Mouse (Mus musculus) heart, postnatal 25 days (tissue): Measurements from ENCODE around the gene Dennd1a. TPM values are rescaled to one million over a fixed set of nuclear protein-coding genes. Genes with fewer than 3 reads are reported as not detected.

Experiments used
- DNase-seq: peaks from one replicate; pipeline ENCODE4 v3.0.0; 2022; ENCODE audit warnings: low spot score
- intact Hi-C: fragments of 180-260 bp; cut with DNase I; formaldehyde crosslinking; loops from one replicate; pipeline ENCODE4 v1.15.1; 2025
- total RNA-seq, 2 experiments: library from RNA; stranded (reverse); gene quantifications; 2 replicates each; pipeline ENCODE4 v1.2.3; 2021

Dennd1a gene
- total RNA-seq, 2 experiments from 2014 or later, result 23.8 to 24.9 TPM

DNA sequence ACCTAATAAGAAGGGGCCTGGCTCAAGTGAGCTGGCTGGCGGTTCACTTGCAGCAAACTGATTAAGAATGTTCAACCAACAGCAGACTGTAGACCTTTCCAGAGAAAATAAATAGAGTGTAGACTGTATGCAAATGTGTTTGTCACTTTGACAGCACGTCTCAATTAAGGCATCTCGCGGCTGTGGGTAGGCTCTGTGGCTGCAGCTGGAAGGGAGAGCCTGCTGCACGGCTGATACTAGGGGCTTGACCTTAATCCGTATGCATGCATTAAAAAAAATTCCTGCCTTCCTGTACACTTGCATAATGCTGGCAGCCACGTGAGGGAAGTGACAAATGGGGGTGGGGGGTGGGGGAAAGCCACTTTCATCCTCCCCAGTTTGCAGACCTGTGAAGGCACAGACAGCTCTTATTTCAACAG, 445.0 kb downstream of the Dennd1a start:
- intact Hi-C loops, result no loop called here
- no peak for DNase-seq

DNA sequence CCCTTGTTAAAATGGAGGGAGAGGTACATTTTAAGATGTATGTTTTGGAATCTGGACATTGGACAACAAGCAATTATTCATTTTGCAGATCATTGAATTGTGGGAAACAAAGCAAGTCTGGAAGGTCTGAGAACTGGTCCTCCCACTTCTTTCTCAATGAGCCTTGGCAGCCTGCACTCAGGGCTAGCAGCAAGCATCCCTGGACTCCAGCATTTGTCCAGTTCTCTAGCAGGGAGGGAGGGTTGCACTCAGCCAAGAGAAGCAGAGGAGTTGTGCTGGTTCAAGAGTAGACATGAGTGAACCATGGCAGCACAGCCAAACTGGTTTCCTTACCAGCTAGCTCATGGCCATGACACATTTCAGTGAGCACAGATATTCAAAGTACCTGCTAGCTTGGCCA, 447.3 kb downstream of the Dennd1a start:
- intact Hi-C loops, result no loop called here

DNA sequence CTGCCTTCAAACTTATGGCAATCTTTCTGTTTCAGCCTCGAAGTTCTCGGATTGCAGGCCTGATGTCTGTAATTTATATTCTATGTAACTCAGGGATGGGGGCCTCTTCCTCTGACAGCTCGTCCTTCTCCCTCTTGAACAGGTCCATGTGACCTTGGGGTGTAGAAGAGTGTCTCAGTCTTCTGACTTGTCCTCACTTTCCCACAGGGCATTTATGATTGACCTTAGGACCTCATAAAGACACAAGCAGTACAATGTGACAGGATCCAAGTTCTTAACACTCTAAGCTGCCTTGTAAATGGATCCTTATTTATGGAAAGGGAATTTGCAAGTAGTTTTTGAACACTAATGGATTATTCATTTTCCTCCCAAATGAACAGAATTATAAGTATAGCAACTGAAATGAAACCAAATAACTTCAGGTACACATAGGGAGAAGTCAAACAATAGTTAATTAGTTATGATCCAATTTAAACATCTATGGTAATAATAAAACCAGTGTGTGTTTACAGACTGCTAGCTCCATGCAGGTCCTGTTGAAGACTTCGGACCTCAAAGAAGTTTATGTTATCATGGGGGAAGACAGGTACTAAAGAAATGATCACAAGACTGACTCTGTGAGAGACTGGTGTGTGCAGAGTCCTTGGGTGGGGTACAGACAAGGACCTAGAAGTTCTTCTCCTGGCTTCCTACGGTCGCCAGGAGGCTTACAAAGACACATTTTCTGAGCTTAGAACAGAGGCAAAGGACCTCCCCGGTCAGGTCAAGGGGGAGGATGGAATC, 448.8 kb downstream of the Dennd1a start:
- no peak for DNase-seq
- intact Hi-C loops, result no loop called here

More for the DNA sequence above, 447.3 kb downstream of the Dennd1a start:
- no peak for DNase-seq

DNA sequence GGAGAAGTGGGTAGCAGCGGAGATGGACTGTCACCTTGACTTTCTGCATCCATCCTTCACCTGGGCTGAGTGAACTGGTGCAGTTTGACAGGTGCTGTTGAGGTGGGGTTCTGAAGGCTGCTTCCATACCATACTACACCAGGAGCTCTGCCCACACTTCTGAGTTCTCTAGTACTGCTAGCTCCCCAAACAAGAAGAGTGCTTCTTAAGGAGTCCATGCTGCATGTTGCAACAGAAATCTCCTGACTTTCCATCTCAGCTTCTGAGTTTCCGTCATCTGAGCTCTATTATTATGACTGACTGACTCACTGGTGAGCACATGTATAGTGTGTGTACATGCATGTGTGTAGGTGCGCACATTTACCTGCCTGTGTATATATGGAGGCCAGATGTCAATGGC, 449.6 kb downstream of the Dennd1a start:
- intact Hi-C loops, result no loop called here
- no peak for DNase-seq

DNA sequence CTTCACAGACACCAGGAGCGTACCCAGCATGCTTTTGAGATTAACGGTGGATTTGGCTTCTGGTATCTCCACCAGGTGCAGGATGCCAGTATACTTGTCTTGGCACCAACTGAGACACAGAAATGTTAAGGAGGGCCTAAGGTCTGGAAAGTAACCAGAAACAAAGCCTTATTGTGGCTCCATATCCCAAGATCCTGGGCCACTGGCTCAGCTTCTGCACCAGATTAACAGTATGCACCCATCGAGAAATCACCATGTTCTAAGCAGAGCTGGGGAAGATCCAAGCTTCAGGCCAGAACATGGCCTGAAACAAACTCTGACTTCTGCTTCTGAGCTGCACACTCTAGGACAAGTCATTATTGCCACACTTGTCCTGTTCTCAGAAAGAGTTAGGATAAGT, 450.3 kb downstream of the Dennd1a start:
- DNase-seq, result no peak
- intact Hi-C loops, result no loop called here

DNA sequence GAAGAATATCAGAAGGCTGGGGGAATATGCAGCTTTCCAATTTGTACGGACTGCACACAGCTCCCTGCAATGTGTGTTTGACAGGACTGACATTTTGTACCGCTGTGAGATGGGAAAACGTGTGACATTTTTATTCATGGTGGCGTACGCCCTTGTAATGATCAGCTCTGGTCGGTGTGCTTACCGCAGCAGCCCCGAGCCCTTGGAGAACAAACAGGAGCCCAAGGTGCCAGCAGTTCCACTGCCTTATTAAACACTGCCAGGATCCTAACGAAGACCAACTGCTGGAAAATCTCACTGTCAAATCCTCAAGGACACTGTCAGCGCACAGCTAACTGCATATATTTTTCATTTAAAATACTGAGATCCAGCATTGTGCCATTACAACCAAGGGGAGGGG, 454.9 kb downstream of the Dennd1a start:
- DNase-seq, result no peak
- intact Hi-C loops, result no loop called here

DNA sequence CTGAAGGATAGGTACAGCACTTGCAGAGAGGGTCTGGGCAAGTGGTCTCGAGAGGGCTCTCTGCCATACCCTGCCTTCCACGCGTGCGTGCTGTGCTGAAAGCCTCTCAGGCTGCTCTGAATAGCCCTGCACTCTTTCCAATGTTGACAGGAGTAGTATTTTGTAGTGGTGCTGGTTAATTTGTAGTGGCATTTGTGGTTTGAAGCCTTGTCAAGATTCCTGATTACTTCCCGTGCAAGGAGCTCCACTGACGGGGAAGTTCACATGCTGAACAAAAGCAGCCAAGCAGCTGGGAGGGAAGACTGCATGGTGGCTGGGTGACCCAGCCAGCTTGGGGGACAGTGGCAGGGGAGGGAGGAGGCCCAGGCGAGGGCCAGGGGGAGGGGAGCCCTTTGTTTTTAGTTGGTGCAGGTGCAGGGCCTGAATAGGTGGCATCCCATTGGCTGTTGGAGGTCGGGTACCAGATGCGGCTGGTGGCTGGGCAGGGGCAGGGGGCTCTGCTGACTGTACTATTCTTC, 457.4 kb downstream of the Dennd1a start:
- no peak for DNase-seq
- intact Hi-C loops, result no loop called here

DNA sequence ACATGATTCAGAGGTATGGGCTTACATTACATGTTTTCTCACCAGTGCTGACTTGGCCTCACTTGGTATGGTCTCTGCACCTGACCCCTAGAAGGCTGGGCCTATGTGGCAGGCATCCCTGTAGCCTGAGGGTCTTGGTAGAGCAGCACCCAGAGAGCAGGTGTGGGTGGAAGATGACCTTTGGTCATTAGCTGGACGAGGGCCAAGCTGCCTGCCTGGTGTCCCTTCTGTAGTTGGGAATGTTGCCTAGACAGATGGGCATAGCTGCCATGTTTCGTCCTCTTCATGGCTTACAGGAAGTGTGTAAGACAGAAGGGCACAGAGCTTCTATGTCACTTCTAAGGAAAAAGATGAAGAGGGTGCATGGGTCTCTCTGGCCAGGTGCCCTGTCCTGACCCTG, 463.4 kb downstream of the Dennd1a start:
- no peak for DNase-seq
- intact Hi-C loops, result no loop called here

DNA sequence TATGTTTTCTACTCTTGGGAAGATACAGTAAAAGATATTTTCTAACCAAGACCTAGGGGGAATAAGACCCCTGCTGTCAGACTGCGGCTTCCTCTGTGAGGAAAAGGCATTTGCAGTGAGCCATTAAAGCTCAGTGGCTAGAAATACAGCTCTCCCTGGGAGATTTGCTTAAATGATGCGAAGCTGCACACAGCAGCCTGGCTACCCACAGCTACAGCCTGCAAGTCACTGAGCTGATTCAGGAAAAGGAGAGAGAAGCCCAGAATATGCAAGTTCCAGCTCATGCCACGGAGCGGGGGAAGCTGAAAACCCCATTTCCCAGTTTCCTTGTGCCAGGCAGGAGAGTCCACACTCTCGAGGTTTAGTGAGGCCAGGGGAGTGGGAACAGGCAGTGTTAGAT, 465.1 kb downstream of the Dennd1a start:
- intact Hi-C loops, result no loop called here

DNA sequence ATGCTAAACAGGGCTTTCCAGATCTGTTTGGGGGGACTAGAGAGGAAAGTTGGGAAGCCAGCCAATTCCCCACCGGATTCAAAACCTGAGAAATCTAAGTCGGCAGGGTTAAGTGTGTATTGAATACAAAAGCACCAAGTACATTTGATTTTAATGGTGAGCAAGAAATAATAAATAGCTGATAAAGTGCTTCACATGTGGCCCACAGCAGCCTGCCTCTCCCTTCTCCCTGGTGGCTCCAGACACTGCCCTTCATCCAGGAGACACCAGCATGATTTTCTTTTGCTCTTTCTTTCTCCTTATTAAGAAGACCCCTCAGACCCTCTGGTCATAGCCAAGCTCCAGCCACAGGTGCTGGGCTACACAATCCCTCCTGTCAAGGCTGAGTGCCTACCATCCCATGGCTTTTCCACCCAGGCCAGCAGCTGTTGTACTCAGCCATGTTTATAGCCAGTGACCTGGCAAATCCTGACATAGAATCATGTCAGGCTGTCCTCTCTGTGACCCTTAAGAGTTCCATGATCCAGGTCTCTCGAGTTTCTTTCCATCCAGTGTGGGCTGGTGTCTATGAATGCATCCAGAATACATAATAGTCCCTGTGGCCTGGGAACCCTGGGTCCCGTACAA, 467.6 kb downstream of the Dennd1a start:
- no peak for DNase-seq
- intact Hi-C loops, result loop anchor here (5.0 kb wide), 1 partner anchor 838 kb away; no protein-coding TSS in a partner anchor

More for the DNA sequence above, 465.1 kb downstream of the Dennd1a start:
- DNase-seq, result no peak

DNA sequence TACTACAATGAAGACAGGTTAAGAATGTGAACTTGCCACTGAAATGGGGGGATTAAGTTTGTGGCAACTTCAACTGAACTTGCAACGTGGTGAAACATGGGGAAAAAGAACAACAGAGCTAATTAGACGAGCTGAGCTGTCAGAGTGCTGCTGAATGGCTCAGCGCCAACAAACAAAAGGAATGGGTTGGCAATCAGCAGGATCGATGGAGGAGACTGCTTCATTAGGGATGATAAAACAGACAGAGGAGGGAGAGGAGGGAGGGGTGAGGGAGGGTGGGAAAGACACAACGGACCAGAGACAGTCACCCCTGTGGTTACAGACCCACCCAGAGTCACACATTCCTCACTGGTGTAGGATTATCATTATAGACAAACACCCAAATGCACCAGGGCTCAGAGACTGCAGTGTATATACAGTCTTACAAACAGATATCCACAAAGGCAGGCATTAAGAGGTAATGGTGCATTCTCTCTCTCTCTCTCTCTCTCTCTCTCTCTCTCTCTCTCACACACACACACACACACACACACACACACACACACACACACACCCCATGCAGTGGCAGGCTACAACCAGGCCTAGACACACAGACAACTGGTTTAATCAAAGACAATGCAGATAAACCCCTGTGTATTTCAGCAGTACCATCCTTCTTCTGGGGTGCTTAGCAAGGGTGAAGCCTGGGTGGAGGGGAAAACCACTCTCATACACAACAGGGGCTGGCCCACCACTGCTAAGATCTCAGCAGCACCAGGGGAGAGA, 468.2 kb downstream of the Dennd1a start:
- intact Hi-C loops, result loop anchor here (5.0 kb wide), 1 partner anchor 838 kb away; no protein-coding TSS in a partner anchor
- DNase-seq, result no peak

DNA sequence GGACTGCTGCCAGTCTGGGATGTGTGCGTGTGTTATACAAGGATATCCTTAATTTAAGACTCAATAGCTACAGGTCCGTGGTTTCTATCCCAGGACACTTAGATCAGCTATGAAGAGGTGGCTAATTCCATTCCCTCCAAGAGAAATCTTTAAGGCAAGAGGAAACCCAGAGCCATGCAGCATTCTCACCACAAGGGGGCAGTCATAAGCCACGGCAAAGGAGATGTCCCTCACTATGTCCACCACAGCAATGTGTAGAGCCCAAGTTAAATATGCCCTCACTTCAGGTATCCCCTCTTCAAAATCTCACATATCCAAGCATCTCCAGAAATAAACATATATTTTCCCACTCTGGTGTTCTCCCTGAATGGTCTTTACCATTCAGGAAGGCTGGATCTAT, 471.5 kb downstream of the Dennd1a start:
- intact Hi-C loops, result loop anchor here (1.0 to 5.0 kb wide), 2 partner anchors 561 to 842 kb away; no protein-coding TSS in a partner anchor
- no peak for DNase-seq

DNA sequence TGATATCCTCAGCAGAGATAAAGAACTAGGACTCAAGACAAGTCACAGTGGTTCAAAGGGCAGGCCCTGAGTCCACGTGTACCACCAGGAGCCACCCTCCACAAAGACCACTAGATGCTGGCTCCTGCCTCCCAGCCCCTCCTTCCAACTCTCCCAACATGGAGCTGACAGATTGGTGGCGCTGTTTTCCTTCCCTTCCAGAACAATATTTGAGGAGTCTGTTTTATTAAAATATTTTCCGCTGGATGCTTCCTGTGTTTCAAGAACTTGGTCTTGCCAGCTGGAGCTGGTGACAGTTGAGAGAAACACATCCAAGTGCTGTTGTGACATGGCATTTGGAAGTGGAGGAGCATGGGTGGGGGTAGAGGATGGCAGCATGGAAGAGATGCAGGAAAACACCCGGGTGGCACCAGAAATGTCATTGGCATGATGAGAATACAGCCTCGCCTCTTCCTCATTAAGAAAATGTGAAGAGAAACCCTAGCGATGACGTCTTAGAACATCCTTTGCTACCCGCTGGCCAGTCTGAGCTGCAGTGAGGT, 472.3 kb downstream of the Dennd1a start:
- intact Hi-C loops, result loop anchor here (5.0 kb wide), 1 partner anchor 842 kb away; no protein-coding TSS in a partner anchor
- DNase-seq, result no peak

DNA sequence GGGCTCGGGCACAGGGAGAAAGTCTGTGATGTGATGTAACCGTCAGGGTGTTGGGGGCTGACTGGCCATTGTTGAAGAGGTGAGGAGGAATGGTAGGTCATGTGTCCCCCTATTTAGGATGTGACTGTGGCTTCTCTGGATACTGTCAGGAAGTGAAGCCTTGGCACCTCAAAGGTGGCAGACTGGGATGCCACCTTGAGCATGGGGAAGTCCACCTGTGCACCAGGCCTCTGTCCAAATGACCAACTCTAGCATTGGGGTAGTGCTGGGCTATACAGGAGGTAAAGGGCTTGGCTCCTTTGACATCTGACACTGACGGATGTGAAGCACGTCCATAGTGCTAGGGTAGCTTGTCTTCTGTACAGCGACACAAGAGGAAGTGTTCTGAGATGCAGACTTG, 474.8 kb downstream of the Dennd1a start:
- DNase-seq, result no peak
- intact Hi-C loops, result no loop called here

DNA sequence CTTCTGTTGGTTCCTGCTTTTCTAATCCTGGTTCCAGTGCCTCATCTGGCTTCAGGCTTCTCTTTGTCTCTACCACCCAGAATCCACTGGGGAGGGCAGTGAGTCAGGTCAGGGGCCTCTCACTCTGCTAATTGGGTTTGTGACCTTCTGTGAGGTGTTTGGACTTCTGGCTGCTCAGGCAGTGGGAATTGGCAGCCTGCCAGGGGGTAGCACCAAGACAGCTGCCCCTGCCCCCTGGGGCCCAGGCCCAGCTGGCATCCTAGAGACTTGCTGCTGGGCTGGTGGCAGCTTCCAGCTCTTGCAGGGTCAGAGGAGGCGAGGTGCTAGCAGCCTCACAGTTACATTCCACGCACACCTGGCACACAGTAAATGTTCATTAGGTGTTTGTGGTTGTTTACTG, 475.5 kb downstream of the Dennd1a start:
- intact Hi-C loops, result no loop called here

DNA sequence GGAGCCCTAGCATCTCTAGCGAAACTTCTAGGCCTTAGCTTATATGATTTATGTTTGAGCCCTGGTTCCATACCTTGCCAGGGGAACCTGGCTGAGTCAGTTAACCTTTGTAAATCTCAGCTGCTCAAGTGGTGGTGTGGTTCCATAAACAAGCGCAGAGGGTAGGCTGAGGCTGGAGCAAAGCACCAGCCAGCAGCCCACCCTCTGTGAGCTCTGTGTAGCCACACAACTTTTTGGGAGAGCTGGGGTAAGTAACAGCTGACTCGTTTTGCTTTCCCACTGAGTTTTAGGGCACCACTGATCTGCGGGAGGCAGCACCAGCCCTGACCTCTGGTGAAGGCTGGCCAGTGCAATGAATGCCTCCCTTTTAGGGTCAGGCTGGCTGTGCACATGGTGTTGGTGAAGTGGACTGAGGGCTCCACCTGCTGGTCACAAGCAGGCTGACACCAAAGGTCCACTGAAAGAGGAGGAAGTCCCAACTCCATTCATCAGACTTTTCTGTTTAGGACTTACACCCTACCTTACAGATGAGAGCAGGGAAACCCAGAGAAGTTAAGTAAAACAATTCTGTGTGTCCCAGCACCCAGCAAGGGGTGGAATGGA, 484.5 kb downstream of the Dennd1a start:
- no peak for DNase-seq
- intact Hi-C loops, result loop anchor here (2.0 kb wide), 1 partner anchor 28 kb away; no protein-coding TSS in a partner anchor

More for the DNA sequence above, 475.5 kb downstream of the Dennd1a start:
- no peak for DNase-seq

DNA sequence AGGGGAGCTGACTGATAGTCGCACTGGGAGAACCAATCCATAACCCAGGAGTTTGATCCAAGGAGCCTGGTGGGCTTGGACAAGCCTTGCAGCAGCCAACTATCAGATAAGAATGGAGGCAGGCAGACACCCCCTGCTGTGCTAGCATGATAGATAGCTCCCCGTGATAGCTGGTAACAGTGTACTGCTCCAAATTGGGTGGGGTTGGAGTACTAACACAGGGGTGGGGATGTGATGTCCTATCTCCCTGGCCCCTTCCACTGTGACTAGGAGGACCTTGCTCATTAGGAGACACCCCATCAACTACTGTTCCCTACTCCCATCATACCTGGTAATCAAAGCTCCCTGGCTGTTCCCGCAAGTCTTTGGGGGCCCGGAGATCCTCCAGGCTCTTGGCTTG, 485.5 kb downstream of the Dennd1a start:
- intact Hi-C loops, result loop anchor here (2.0 kb wide), 1 partner anchor 27 kb away; no protein-coding TSS in a partner anchor
- DNase-seq, result no peak

DNA sequence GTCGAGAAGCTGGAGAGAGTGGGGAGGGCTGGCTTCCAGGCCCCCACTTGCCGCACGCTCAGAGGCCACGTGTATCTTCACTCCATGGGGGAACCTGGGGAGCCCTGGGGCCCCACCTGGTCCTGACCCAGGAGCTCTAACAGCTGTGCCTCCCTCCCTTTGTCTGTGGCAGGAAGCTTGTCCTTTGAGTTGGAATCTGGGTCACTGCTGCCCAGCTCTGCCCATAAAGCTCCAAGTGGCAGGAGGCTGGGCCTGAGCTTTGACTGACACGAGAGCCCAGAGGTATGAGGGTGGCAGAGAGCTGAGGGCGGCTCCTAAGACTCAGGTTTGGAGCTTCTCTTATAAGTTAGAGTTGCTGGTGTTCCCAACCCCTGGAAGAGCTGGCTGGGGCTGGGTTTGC, 488.1 kb downstream of the Dennd1a start:
- intact Hi-C loops, result no loop called here
- no peak for DNase-seq

DNA sequence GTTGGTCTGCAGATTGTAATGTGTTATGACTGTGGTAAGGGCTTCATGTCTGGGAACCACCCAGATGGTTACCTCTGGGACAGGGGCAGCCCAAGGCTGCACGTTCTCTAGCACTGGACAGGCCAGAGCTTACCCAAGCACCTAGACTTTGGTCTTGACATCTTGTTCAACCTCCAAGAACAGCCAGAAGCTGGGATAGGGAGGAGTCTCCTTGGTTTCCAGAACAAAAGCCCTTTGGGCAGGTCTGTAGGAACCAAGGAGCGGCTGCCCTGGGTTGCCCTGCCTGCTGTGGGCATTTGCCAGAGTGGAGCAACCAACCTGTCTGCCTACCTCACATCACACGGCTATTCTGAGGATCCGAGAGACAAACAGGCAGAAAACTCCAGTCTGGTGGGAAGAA, 490.1 kb downstream of the Dennd1a start:
- no peak for DNase-seq
- intact Hi-C loops, result no loop called here

DNA sequence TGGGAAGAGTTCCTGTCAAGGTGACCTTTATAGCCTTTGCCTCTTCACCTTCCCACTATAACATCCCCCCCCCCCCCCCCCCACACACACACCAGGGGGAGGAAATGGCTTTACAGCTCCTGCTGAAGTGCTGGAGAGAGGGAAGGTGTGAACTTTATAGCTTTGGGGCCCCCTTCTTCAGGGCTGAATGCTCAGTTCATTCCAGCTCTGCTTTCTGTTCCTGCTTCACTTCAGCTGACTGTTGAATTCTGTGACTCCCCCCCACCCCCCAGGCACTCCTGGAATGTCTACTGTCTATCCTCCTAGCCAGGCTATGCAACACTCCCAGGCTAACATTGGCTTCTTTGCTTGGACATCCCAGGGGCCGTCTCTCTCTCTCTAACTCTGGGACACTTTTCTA, 491.2 kb downstream of the Dennd1a start:
- intact Hi-C loops, result no loop called here
- no peak for DNase-seq
